Comparison of ENCODE assay signal across 8 mouse cellular contexts in the genomic region with DNA sequence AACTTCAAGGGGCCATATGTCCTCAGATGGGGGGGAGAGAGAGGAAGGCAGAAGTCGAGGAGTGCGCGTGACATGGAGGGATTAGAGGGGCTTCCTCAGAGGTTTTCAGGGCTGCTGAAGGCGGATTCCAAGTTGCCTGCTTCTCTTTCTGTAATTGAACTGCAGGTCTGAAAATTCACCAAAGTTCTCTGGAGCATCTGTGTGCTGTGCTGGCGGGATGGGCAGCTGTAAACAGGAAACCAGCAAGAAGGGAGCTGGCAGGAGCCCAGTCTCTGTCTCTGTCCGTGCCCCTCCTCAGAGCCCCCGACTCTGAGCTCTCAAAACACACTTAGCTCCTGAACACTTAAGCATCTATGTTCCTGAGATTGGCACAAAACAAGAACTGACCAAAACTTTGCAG. TPM values are rescaled to one million over a fixed set of nuclear protein-coding genes. Genes with fewer than 3 reads are reported as not detected.
DNase-seq lines count a peak whose midpoint lies in the region; ATAC-seq and TF ChIP-seq lines count a peak whose summit lies in the region.

No protein-coding gene starts in this region.

- 0 out of 2 replicates have a peak, but pooled peaks cover 3% of the 10 kb centered on the region for H3K27me3 ChIP-seq in spleen, adult 2 months (ENCODE audit: control insufficient read depth, insufficient read depth, low read length)
- no peaks in the 10 kb centered on the region for H3K27me3 ChIP-seq in limb, embryonic 14.5 days (ENCODE audit: control insufficient read depth, insufficient read depth, low read length)

- TF ChIP-seq CTCF in spleen, adult 2 months (IDR thresholded peaks at IDR 0.05; ENCODE audit: extremely low read depth, insufficient read depth, insufficient read length, insufficient replicate concordance) = no peak

- no peak for TF ChIP-seq POLR2A in spleen, adult 2 months (IDR thresholded peaks at IDR 0.05; ENCODE audit: low read depth, low read length)
- TF ChIP-seq POLR2A in limb, embryonic 14.5 days (IDR thresholded peaks at IDR 0.05; ENCODE audit: borderline replicate concordance, extremely low read depth, insufficient read depth, insufficient read length) = no peak

- no peak overlapping the region; the same call in 1 of the 2 replicates for H3K4me2 ChIP-seq in limb, embryonic 14.5 days (replicated peaks; ENCODE audit: low read depth, low read length, severe bottlenecking)

- peak overlapping the region; percentile 45; the same call in 1 of the 2 replicates for H3K27ac ChIP-seq in spleen, adult 2 months (ENCODE audit: insufficient read depth, low read length)
- H3K27ac ChIP-seq in limb, embryonic 14.5 days (replicated peaks; ENCODE audit: low read depth, low read length) = peak overlapping the region; percentile 99

- H3K4me3 ChIP-seq in spleen, adult 2 months (ENCODE audit: extremely low read depth, insufficient read depth, insufficient read length) = no peak overlapping the region
- H3K4me3 ChIP-seq in limb, embryonic 14.5 days (replicated peaks; ENCODE audit: low read length) = no peak overlapping the region

- WGBS in spleen, adult 2 months = 32% methylated on average over 7 of the region's 7 CpGs
- 16% methylated on average over 7 of the region's 7 CpGs for WGBS in limb, embryonic 14.5 days

- no peak overlapping the region; the same call in 1 of the 2 replicates for H3K9ac ChIP-seq in limb, embryonic 14.5 days (ENCODE audit: low read depth, low read length, severe bottlenecking)

- peak; percentile 13 to 14 for DNase-seq in cerebellum, postnatal 25 days
- DNase-seq in cerebellum, adult 18-20 months = no peak
- DNase-seq in spleen, adult 2 months (ENCODE audit: low read depth in 1 of 2, low spot score in 2 of 2) = no peak
- no peak for DNase-seq in spleen, postnatal 4 days (ENCODE audit: low spot score in 2 of 2)
- no peak for DNase-seq in limb, embryonic 14.5 days (ENCODE audit: low spot score)
- peak; percentile 55 for DNase-seq in thymus, postnatal 4 days
- DNase-seq in MN1 (ENCODE audit: low spot score) = no peak
- no peak for DNase-seq in adrenal gland, adult 18-20 months (ENCODE audit: low spot score in 2 of 2)

- H3K9me3 ChIP-seq in limb, embryonic 14.5 days (ENCODE audit: control insufficient read depth, low read length) = no peaks in the 10 kb centered on the region

- peaks cover 14% of the 10 kb centered on the region for H3K4me1 ChIP-seq in spleen, adult 2 months (ENCODE audit: control insufficient read depth, insufficient read depth, insufficient read length)
- H3K4me1 ChIP-seq in limb, embryonic 14.5 days (ENCODE audit: control insufficient read depth, insufficient read depth, low read length) = peaks cover 51% of the 10 kb centered on the region

- no peaks in the 10 kb centered on the region for H3K36me3 ChIP-seq in spleen, adult 2 months (ENCODE audit: control insufficient read depth, insufficient read depth, low read length)
- H3K36me3 ChIP-seq in limb, embryonic 14.5 days (ENCODE audit: control insufficient read depth, insufficient read depth, low read length) = no peaks in the 10 kb centered on the region

- no peak for ATAC-seq in limb, embryonic 14.5 days (ENCODE audit: low FRiP score, low read depth)

RNA-seq across cellular contexts. Expression of a gene that starts 36.5 kb away (rescaled TPM):
- polyA plus RNA-seq in spleen, adult 2 months (2012; rRNA removed) = 5.5 and 7.7 TPM in 2 replicates
- 6.1 and 6.7 TPM in 2 replicates for polyA plus RNA-seq in limb, embryonic 14.5 days (2012; rRNA removed)
- 3.7 and 4.3 TPM in 2 replicates for polyA plus RNA-seq in limb, embryonic 14.5 days (2014; fragmentation: Nextera tagmentation; extraction: Ambion mirVana)
- total RNA-seq in adrenal gland, adult 18-20 months (2021) = 100 to 1,000 TPM in 1 of 2 experiments, 10 to 100 TPM in 1; 99.8 to 239 TPM

Comparison
In these comparisons a context has a peak if more than half of its experiments do, and no peak if none do; other contexts are left out.
1. DNase-seq: peak in cerebellum, postnatal 25 days (2 of 2) and thymus, postnatal 4 days (single experiment); none in cerebellum, adult 18-20 months (0 of 2), spleen, adult 2 months (0 of 2), spleen, postnatal 4 days (0 of 2), limb, embryonic 14.5 days (single experiment), MN1 (single experiment) and adrenal gland, adult 18-20 months (0 of 2).